Mouse (Mus musculus): ENCODE measurements around the gene Plcd3.

DNA sequence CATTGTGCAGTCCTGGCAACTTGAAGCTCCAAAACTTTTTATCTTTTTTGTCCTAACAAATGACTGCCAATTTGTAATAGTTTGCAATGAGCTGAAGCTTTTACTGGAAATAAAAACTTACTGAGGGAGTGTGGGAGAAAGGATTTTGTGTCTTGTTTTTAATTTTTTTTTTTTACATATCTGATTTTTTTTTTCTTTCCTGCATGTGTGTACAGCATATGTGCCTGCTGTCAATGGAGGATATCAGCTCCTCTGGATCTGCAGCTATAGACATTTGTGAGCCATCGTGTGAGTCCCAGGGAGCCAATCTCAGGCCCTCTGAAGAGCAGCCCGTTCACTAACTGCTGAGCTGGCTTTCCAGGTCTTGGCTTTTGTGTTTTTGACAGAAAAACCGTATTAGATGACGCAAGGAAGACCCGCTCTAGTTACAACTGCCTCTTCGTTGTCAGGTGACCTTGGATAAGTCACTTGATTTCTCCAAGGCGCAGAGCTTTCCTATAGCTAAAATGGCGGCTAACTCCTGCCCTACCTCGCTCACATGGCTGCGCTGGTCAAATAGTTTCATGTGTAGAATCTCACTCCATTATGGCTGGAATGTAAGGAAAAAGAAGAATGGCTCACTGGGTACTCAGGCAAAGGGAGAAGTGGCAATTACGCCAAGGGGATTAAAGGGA lies 12.9 kb upstream of the Plcd3 start:
- TF ChIP-seq USF1 (IDR thresholded peaks at IDR 0.05; ENCODE audit: low read depth) (no peak), POLR2A (IDR thresholded peaks at IDR 0.05; ENCODE audit: insufficient read length, low read depth) (no peak), MYOD1 (IDR thresholded peaks at IDR 0.05; ENCODE audit: control insufficient read depth in 1 of 3, insufficient read length in 2 of 3, low read depth in 2 of 3) (no peak), POLR2AphosphoS2 (IDR thresholded peaks at IDR 0.05; ENCODE audit: insufficient read length, low read depth) (peak; percentile 19), SRF (IDR thresholded peaks at IDR 0.05; ENCODE audit: control insufficient read depth, insufficient read length, low read depth) (no peak), TCF3 (IDR thresholded peaks at IDR 0.05; ENCODE audit: insufficient read length, low read depth) (no peak), E2F4 (IDR thresholded peaks at IDR 0.05; ENCODE audit: insufficient read depth) (no peak), MAX (IDR thresholded peaks at IDR 0.05; ENCODE audit: low read depth) (no peak), MYOG (IDR thresholded peaks at IDR 0.05; ENCODE audit: control insufficient read depth in 1 of 3, insufficient read depth in 1 of 3, insufficient read length in 2 of 3, low read depth in 2 of 3) (no peak), TCF12 (IDR thresholded peaks at IDR 0.05; ENCODE audit: insufficient read depth, poor library complexity, severe bottlenecking) (no peak), CEBPB (IDR thresholded peaks at IDR 0.05; ENCODE audit: insufficient read depth, poor library complexity, severe bottlenecking) (no peak), REST (IDR thresholded peaks at IDR 0.05; ENCODE audit: insufficient read depth, insufficient read length) (no peak)

Measured in myocyte (in vitro differentiated cells).